Mouse (Mus musculus) heart, postnatal 0 days (tissue): ENCODE data around the gene Ispd.

Experiments
- CTCF ChIP-seq: IDR thresholded peaks from 2 replicates; pipeline ENCODE4 v1.5.1; 2016; ENCODE audit warnings: antibody characterized with exemption, control low read depth, low read depth
- EP300 ChIP-seq: IDR thresholded peaks from 2 replicates; pipeline ENCODE4 v1.6.1; 2016; ENCODE audit warnings: antibody characterized with exemption, low read depth

DNA sequence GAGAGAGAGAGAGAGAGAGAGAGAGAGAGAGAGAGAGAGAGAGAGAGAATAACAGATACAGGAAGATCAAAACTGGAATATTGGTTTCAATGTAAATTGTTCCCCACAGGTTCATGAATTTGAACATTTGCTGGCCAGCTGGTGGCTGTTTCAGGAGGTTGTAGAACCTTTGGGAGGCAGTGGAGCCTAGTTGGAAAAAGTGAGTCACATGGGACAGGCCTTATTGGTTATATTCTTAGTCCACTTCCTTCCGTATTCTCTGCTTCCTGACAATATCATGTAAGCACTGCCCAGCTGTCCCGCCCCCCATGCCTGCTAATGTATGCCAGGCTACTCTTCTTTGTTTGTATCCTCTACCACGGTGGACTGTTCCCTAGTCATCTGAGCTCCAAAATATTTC lies 344.0 kb downstream of the Ispd start:
- TF ChIP-seq CTCF (no peak), EP300 (no peak)
